Mouse (Mus musculus) liver, embryonic 13.5 days (tissue): Measurements from ENCODE around the gene Gm15517. TPM values are rescaled to one million over a fixed set of nuclear protein-coding genes. Genes with fewer than 3 reads are reported as not detected.

Source experiments
- ATAC-seq: fragments of 200-750 bp; cut with Nextera tagmentation; 2 replicates; pipeline ENCODE4 v1.8.0; 2017; ENCODE audit warnings: low read depth, mild to moderate bottlenecking, moderate number of reproducible peaks, moderate library complexity
- DNase-seq: peaks from one replicate; pipeline ENCODE4 v3.0.0; 2022
- H3K27ac ChIP-seq: fragments of 300-500 bp; sonication (generic); 2 replicates; pipeline ENCODE4 v1.5.1; 2015; ENCODE audit warnings: moderate library complexity, mild to moderate bottlenecking, inconsistent platforms
- H3K27me3 ChIP-seq: fragments of 300-500 bp; sonication (generic); 2 replicates; pipeline ENCODE4 v1.6.1; 2015; ENCODE audit warnings: mild to moderate bottlenecking, inconsistent platforms
- H3K36me3 ChIP-seq: fragments of 300-500 bp; sonication (generic); 2 replicates; pipeline ENCODE4 v1.6.1; 2015; ENCODE audit warnings: mild to moderate bottlenecking, inconsistent platforms
- H3K4me1 ChIP-seq: fragments of 300-500 bp; sonication (generic); replicated peaks from 2 replicates; pipeline ENCODE4 v1.6.1; 2015; ENCODE audit warnings: inconsistent platforms
- H3K4me2 ChIP-seq: fragments of 300-500 bp; sonication (generic); 2 replicates; pipeline ENCODE4 v1.6.1; 2015; ENCODE audit warnings: inconsistent platforms, mild to moderate bottlenecking, moderate library complexity
- H3K4me3 ChIP-seq: fragments of 300-500 bp; sonication (generic); replicated peaks from 2 replicates; pipeline ENCODE4 v1.5.1; 2015; ENCODE audit warnings: mild to moderate bottlenecking, inconsistent platforms
- H3K9ac ChIP-seq: fragments of 300-500 bp; sonication (generic); 2 replicates; pipeline ENCODE4 v1.6.1; 2015; ENCODE audit warnings: mild to moderate bottlenecking, inconsistent platforms
- H3K9me3 ChIP-seq: fragments of 300-500 bp; sonication (generic); replicated peaks from 2 replicates; pipeline ENCODE4 v1.6.1; 2016; ENCODE audit warnings: inconsistent platforms
- WGBS: fragments of 180-500 bp; shearing (Covaris S2); methylation state at CpG from one replicate; pipeline ENCODE4 v1.1.7; 2015; ENCODE audit not compliant: insufficient replicate concordance; 5-methylcytosine and 5-hydroxymethylcytosine counted together
- polyA plus RNA-seq: library from polyadenylated mRNA; unstranded; fragments of >200 nt; fragmentation: Nextera tagmentation; extraction: Ambion mirVana; gene quantifications from 2 replicates; pipeline ENCODE4 v1.2.1, GENCODE M21; 2015

Gene Gm15517
- polyA plus RNA-seq, 1 experiment from 2014 or later: not detected

- H3K27me3 ChIP-seq: peaks cover 86% of the 10 kb centered on the region
- H3K27ac ChIP-seq: no peak overlapping the region
- ATAC-seq: no peak
- H3K36me3 ChIP-seq: no peaks in the 10 kb centered on the region
- no peak for DNase-seq
- H3K9ac ChIP-seq: no peak overlapping the region
- under 1% methylated on average over 37 of the region's 38 CpGs for WGBS
- H3K4me2 ChIP-seq: peak overlapping the region; percentile 56
- peaks cover 9% of the 10 kb centered on the region; the same call in 1 of the 2 replicates for H3K4me1 ChIP-seq
- H3K9me3 ChIP-seq: no peaks in the 10 kb centered on the region
- H3K4me3 ChIP-seq: peak overlapping the region; percentile 35
Measured at GRCm38 (mm10) chr7:44310878-44311712, 49.8 kb downstream of the Gm15517 start.

Other genes starting within 250 kb of the Gm15517 start
- not detected in 2 replicates for gene Klk1b26, start 249.3 kb upstream of the Gm15517 start, polyA plus RNA-seq
- gene Klk1b27, start 209.2 kb upstream of the Gm15517 start, polyA plus RNA-seq: not detected in 2 replicates
- not detected in 2 replicates for gene Klk1b21, start 159.1 kb upstream of the Gm15517 start, polyA plus RNA-seq
- not detected in 2 replicates for gene Klk1b22, start 148.8 kb upstream of the Gm15517 start, polyA plus RNA-seq
- not detected in 2 replicates for gene Klk1b16, start 124.7 kb upstream of the Gm15517 start, polyA plus RNA-seq
- not detected in 2 replicates for gene Klk1b24, start 73.2 kb upstream of the Gm15517 start, polyA plus RNA-seq
- not detected in 2 replicates for gene Klk1b3, start 63.3 kb upstream of the Gm15517 start, polyA plus RNA-seq
- gene Klk1b4, start 54.0 kb upstream of the Gm15517 start, polyA plus RNA-seq: not detected in 2 replicates
- not detected in 2 replicates for gene Klk1b5, start 45.5 kb upstream of the Gm15517 start, polyA plus RNA-seq
- gene Klk1, start 36.1 kb upstream of the Gm15517 start, polyA plus RNA-seq: not detected in 2 replicates
- gene Gm36864, start 25.3 kb upstream of the Gm15517 start, polyA plus RNA-seq: not detected in 2 replicates
- gene 1700028J19Rik, start 14.8 kb upstream of the Gm15517 start, polyA plus RNA-seq: 1.3 and 1.6 TPM in 2 replicates
- 40.3 and 47.0 TPM in 2 replicates for gene 2410002F23Rik, start 14.7 kb upstream of the Gm15517 start, polyA plus RNA-seq
- gene Acp4, start 4.1 kb upstream of the Gm15517 start, polyA plus RNA-seq: not detected in 2 replicates
- 0.46 and 0.76 TPM in 2 replicates for gene Clec11a, start 45.5 kb downstream of the Gm15517 start, polyA plus RNA-seq
- 0.06 TPM in 2 replicates for gene Shank1, start 48.8 kb downstream of the Gm15517 start, polyA plus RNA-seq
- gene Syt3, start 122.7 kb downstream of the Gm15517 start, polyA plus RNA-seq: 0.03 and 0.09 TPM in 2 replicates
- 0.18 TPM in 1 of 2 replicates, not detected in the other for gene 1700008O03Rik, start 124.4 kb downstream of the Gm15517 start, polyA plus RNA-seq
- gene Lrrc4b, start 167.6 kb downstream of the Gm15517 start, polyA plus RNA-seq: not detected in 2 replicates
- 6.0 and 6.9 TPM in 2 replicates for gene Aspdh, start 203.9 kb downstream of the Gm15517 start, polyA plus RNA-seq
- 170 and 176 TPM in 2 replicates for gene Josd2, start 206.5 kb downstream of the Gm15517 start, polyA plus RNA-seq
- 43.3 and 46.0 TPM in 2 replicates for gene Emc10, start 235.1 kb downstream of the Gm15517 start, polyA plus RNA-seq
- gene Fam71e1, start 235.1 kb downstream of the Gm15517 start, polyA plus RNA-seq: 1.3 and 1.5 TPM in 2 replicates